Mouse (Mus musculus) intestine, embryonic 15.5 days (tissue): ENCODE measurements around the gene Snrpb. TPM values are rescaled to one million over a fixed set of nuclear protein-coding genes. Genes with fewer than 3 reads are reported as not detected.

Experiments used
- ATAC-seq: fragments of 200-750 bp; cut with Nextera tagmentation; 2 replicates; pipeline ENCODE4 v1.8.0; 2017; ENCODE audit warnings: moderate TSS enrichment, moderate library complexity
- H3K27ac ChIP-seq: fragments of 300-500 bp; sonication (generic); 2 replicates; pipeline ENCODE4 v1.5.1; 2015; ENCODE audit warnings: mild to moderate bottlenecking, inconsistent platforms
- H3K27me3 ChIP-seq: fragments of 300-500 bp; sonication (generic); replicated peaks from 2 replicates; pipeline ENCODE4 v1.6.1; 2015; ENCODE audit warnings: inconsistent platforms
- H3K36me3 ChIP-seq: fragments of 300-500 bp; sonication (generic); 2 replicates; pipeline ENCODE4 v1.6.1; 2015; ENCODE audit warnings: inconsistent platforms
- H3K4me1 ChIP-seq: fragments of 300-500 bp; sonication (generic); replicated peaks from 2 replicates; pipeline ENCODE4 v1.6.1; 2015; ENCODE audit warnings: inconsistent platforms
- H3K4me2 ChIP-seq: fragments of 300-500 bp; sonication (generic); replicated peaks from 2 replicates; pipeline ENCODE4 v1.6.1; 2015; ENCODE audit warnings: mild to moderate bottlenecking, inconsistent platforms
- H3K4me3 ChIP-seq: fragments of 300-500 bp; sonication (generic); replicated peaks from 2 replicates; pipeline ENCODE4 v1.5.1; 2015; ENCODE audit warnings: inconsistent platforms
- H3K9ac ChIP-seq: fragments of 300-500 bp; sonication (generic); 2 replicates; pipeline ENCODE4 v1.6.1; 2015; ENCODE audit warnings: inconsistent platforms
- H3K9me3 ChIP-seq: fragments of 300-500 bp; sonication (generic); 2 replicates; pipeline ENCODE4 v1.6.1; 2016; ENCODE audit warnings: inconsistent platforms
- WGBS: fragments of 180-500 bp; shearing (Covaris S2); methylation state at CpG from one replicate; pipeline ENCODE4 v1.1.7; 2015; 5-methylcytosine and 5-hydroxymethylcytosine counted together
- polyA plus RNA-seq: library from polyadenylated mRNA; unstranded; fragments of >200 nt; fragmentation: Nextera tagmentation; extraction: Ambion mirVana; gene quantifications from 2 replicates; pipeline ENCODE4 v1.2.1, GENCODE M21; 2015

The Snrpb gene
- polyA plus RNA-seq, 1 experiment from 2014 or later: 517 TPM

DNA sequence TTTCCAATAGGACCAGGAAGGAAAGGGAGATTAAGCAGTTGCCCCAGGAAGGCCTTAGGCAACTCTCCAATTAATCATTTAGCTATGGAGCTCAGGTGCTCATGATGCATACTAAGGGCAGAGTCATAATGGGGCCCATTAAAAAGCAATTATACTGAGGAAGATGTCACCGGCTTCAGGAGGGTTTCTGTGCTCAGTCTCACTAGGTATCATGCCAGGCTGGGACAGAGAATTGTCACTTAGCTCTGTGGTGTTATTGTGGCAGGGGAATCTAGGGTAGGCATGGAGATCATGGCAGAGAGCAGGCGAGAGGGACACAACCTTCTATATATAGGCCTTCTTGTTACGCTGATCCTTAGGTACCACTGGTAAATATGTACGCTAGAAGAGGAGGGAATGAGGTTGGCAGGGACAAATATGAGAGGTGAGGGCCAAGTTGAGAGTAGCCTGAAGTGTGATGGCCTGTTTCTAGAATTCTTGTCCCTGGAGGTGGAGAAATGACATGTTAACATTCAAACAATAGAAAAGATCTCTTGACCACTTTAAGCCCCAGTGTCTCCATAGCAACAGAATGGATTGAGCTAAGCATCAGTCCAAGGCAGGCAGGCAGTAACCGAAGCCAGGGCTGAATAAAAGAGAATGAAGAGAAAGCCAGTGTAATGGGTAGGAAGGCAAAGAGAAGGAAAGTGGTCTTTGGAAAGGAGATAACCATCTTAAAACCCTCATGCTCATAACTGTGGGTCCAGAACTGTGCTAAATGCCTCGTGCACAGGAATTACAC, 53.7 kb downstream of the Snrpb start:
- no peak overlapping the region for H3K4me3 ChIP-seq
- H3K9me3 ChIP-seq: no peaks in the 10 kb centered on the region
- H3K27ac ChIP-seq: no peak overlapping the region
- no peaks in the 10 kb centered on the region for H3K36me3 ChIP-seq
- H3K4me1 ChIP-seq: no peaks in the 10 kb centered on the region
- 79% methylated on average over 6 of the region's 6 CpGs for WGBS
- H3K4me2 ChIP-seq: no peak overlapping the region
- no peak overlapping the region for H3K9ac ChIP-seq
- no peaks in the 10 kb centered on the region for H3K27me3 ChIP-seq
- no peak for ATAC-seq

Other genes with a start within 250 kb of the Snrpb start
- gene Tgm3, start 167.1 kb downstream of the Snrpb start, polyA plus RNA-seq: 0.05 TPM in 1 of 2 replicates, not detected in the other
- not detected in 2 replicates for gene Tgm6, start 67.0 kb downstream of the Snrpb start, polyA plus RNA-seq
- not detected in 2 replicates for gene Tmc2, start 15.8 kb upstream of the Snrpb start, polyA plus RNA-seq
- 276 and 282 TPM in 2 replicates for gene Nop56, start 95.0 kb upstream of the Snrpb start, polyA plus RNA-seq
- gene Idh3b, start 105.1 kb upstream of the Snrpb start, polyA plus RNA-seq: 247 and 268 TPM in 2 replicates
- gene Ebf4, start 115.8 kb upstream of the Snrpb start, polyA plus RNA-seq: 2.2 TPM in 2 replicates
- gene Cpxm1, start 218.2 kb upstream of the Snrpb start, polyA plus RNA-seq: 36.1 and 36.3 TPM in 2 replicates
- gene Gm28372, start 225.8 kb upstream of the Snrpb start, polyA plus RNA-seq: 0.13 TPM in 1 of 2 replicates, not detected in the other
- not detected in 2 replicates for gene 1700020A23Rik, start 225.9 kb upstream of the Snrpb start, polyA plus RNA-seq
- not detected in 2 replicates for gene Tmem239, start 227.1 kb upstream of the Snrpb start, polyA plus RNA-seq
- 74.3 and 76.7 TPM in 2 replicates for gene Vps16, start 244.9 kb upstream of the Snrpb start, polyA plus RNA-seq
- gene Pced1a, start 245.3 kb upstream of the Snrpb start, polyA plus RNA-seq: 10.5 and 11.8 TPM in 2 replicates